Mouse (Mus musculus) cerebellum, adult 8-10 months (tissue): ENCODE measurements around the gene Tmem14c.
A peak's percentile ranks its signal among the peaks of the same experiment; 100 is the strongest.
"Not testable (repeated sequence)": the region's sequence is repeated elsewhere in the genome, so short reads cannot be mapped to it uniquely, and the experiment has no call there.

Experiments
- DNase-seq: peaks from one replicate; pipeline ENCODE4 v3.0.0; 2022

Gene Tmem14c

DNA sequence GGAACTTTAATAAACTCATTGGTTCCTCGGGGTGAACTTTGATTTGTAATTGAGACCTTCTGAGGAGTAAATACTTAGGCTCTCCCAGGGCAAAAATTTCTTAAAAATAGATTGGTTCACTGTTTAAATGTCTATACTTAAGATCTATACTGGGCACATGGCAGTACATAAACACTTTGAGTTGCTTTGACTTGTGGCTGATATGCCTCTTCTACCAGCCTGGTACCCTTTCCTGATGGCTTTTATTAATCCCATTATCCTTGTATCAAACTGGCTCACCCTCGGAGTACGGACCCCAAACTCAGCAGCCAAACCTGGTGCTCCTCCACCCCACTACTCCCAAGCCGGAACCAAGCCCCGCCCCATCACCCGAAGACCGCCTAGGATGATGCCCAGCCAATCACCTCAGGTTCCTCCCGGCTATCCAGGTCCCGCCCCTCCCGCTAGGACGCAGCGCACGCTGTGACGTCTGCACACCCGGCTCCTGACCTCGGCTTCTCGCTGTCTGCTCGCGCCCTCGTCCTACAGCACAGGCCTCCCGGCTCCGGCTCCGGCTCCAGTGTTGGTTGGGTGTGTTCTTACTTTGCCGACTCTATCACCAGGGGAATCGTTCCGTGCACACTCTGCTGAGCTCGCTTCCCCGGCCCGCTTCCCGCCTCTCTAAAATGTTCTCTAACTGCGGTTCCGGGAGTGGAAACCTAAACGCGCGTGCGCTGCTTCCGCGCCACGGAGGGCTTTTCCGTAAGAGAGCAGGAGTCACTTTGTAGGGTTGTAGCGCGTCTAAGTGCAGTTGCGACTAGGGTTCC is at the start of gene Tmem14c:
TSS of gene Tmem14c (plus strand) at position 464 of the 806 bp plus-strand sequence.
- DNase-seq: peak; percentile 91

DNA sequence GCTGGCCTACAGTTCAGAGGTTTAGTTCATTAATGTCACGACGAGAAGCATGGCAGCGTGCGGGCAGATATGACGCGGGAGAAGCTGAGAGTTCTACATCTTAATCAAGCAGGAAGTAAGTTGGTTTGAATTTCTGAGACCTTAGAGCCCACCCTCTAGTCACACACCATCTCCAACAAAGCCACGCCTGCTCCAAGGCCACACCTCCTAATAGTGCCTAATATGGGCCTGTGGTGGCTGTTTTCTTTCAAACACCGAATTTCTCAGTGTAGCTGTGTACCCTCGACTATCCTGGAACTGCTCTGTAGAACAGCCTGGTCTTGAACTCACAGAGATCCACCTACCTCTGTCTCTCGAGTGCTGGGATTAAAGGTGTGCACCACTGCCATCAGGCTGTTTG is 48.5 kb upstream of the Tmem14c start:
- no peak for DNase-seq

DNA sequence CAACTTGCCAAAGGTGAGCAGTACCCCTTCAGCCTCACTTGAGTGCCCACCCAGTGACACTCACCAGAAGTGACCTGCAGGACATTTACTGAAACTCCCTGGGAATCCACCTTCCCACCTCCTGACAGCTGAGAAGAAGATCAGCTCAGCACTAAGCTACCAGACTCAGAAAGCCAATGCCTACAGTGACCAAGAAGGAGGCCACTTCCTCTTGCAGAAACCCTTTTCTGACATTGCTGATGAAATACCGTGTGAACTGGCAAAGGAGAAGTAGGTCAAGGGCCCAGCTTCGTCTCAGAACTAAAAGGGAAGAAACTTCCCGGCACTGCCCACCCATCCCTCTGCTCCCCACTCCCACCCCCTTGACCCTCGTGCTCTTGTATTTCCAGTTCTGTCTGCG is 47.5 kb upstream of the Tmem14c start:
- no peak for DNase-seq

DNA sequence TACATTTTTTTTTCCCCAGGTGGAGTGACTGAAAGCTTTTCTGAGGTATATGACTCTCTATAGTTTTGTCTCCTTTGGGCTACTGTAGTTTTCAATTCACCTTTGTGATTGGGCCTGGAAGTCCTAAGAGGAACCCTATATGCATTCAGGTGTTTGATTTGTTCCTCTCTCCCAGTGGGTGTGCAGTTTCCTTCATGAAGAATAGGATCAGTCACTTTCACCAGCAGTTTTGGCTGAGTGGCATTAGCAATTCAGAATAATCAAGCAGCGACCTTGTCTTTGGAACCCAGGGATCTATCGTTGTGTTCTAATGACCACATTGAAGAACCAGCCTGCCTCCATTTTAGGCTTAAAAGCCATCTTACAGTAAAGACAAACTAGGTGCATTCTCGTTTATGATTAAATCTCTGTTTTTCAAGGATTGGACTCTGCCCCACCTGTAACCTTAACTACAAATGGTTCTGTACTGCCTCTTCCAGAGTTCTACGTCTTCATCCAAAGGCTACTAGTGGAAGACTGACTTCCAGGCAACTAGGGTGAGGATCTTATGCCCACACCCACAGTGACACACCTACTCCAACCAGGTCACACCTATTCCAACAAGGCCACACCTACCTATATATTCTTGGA is 46.2 kb upstream of the Tmem14c start:
- DNase-seq: no peak

DNA sequence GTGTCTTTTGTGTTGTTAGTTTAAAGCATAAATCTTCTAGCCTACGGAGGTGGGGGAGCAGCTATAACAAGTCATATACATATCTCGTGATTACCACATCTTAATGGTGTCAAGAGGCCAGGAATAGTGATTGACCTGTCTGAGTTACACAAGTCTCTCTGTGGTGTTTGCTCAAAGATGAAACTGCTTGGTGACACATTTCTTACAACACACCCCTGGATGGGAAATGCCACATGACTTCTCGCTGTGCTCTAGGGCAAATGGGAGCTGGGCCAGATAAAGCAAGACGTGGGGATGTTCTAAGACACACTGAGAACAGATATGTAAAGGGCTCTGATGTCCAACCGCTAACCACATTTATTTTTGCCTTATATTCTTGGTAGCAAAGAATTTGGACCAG is 44.8 kb upstream of the Tmem14c start:
- no peak for DNase-seq

DNA sequence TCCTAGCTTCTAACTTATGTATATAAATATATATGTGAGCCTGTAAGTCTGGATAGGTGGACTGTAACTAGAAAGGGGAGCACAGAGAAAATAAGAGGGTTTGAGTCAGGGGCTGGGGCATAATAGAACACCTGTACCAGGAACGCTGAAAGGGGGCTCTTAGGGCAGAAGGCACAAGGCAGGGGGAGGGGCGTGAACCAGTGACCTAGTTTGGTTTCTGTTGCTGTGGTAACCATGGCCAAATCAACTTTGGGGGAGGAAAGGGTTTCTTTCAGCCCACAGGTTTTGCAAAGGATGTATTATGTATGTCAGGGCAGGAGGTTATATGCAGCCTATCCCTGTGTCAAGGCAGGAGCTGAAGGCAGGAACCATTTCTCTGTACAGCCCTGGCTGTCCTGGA is 44.3 kb upstream of the Tmem14c start:
- DNase-seq: no peak

DNA sequence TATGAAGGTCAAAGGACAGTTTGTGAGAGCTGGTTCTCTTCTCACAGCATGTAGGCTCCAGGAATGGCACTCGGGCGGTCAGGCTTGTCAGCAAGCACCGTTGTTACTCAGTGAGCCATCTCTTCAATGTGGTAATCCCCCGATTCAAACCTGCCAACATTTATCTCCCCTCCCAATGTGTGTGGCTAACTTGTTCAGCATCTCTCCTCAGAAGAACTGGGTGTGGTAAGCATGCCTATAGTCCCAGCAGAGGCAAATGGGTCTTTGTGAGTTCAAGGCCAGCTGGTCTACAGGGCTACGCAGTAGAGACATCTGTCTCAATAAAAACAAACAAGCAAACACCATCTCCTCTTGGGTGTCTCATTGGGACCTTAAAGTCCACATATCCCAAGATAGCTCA is 43.1 kb upstream of the Tmem14c start:
- no peak for DNase-seq

DNA sequence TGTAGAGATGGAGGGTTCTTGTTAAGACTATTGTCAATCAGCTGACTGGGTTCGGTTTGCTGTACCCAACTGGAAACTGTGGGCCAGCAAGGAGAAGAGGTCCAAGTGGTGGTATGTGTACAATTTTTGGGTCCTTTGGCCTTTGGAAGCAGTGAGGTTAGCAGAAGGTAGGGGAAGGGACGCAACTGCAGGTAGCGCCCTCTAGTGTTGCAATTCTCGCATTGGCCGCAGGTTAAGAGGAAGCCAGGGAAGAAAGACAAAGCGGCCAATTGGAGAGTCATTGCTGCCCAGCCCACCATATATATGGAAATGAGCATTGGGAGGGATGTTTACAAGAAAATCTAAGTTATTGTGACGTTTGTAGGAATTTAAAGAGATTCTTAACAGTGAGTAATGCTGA is 38.5 kb upstream of the Tmem14c start:
- no peak for DNase-seq

DNA sequence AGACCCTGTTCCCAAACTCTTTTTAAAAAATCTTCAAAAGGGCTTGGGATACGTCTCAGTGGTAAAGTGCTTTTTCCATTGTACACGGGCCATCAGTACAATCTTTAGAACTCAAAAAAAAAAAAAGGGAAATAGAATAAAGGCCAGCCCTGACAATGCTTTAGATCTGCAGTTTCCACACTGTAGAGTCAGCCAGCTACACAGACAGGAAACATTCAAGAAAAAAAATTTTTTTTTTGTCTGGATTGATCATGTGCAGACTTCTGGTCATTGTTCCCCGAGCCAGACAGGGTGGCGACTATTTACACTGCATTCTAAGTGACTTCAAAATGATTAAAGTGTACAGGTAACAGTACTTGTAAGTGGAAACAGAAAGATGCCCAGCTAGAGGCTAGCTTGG is 37.4 kb upstream of the Tmem14c start:
- DNase-seq: no peak

DNA sequence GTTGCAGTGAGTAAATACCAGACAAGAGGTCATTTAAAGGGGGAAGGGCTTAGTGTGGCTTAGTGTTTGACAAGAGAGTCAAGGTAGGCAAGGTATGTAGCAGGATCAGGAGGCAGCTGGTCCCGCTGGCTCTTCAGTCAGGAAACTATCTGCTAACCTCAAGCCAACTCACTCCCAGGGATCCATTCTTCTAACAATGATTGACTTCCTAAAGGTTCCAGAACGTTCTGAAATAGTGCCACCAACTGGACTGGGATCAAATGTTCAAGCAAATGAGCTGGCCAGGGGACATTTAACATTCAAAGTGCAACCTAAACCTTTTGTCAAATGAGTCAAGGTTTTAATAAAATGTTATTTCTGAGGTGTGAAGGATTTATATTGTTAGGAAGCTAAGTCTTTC is 36.8 kb upstream of the Tmem14c start:
- DNase-seq: no peak

DNA sequence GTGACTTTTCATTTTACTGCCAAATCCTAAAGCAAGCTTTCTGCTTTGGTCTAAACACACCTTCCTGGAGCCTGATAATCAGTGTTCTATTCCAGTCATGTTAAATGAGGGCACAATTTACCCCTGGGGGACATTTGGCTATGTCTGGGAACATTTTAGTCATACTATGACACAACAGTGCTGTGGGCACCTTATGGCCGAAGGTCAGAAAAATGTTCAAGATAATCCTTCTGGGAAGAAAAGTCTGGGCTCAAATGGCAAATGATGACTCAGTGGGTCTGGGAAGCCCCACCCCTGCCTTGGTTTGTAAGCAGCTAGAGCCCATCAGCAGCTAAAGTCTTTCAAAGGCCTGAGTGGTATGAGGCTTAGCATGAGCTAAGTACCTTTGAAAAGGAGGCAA is 33.3 kb upstream of the Tmem14c start:
- DNase-seq: no peak

DNA sequence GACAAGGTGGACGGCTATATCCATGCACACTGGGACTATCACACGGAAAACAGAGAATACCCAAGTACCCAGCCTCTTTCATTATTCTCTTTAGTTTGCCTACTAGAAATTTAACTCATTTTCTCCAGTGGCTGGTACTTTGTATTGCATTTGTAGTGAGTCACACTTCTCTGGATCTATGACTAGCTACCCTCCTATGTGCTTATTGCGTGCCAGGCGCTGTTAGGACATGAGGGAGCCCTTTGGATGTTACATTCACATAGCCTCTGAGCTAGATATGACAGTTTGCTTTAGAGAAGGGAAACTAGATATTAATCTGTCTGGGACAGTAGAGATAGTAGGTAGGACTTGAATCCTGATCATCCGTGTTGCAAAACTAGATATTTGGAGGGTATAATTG is 30.0 kb upstream of the Tmem14c start:
- no peak for DNase-seq

DNA sequence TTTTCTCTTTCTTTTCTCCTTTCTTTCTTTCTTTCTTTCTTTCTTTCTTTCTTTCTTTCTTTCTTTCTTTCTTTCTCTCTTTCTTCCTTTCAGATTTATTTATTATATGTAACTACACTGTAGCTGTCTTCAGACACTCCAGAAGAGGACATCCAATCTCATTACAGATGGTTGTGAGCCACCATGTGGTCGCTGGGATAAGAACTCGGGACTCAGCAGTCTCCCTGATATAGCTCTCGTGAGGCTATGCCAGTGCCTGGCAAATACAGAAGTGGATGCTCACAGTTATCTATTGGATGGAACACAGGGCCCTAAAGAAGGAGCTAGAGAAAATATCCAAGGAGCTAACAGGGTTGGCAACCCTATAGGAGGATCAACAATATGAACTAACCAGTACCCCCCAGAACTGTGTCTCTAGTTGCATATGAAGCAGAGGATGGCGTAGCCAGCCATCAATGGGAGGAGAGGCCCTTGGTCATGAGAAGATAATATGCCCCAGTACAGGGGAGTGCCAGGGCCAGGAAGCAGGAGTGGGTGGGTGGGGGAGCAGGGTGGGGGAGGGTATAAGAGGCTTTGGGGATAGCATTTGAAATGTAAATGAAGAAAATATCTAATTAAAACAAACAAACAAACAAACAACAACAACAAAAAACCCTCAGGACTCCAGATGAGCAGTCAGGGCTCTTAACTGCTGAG is 28.3 kb upstream of the Tmem14c start:
- not testable (repeated sequence) for DNase-seq

DNA sequence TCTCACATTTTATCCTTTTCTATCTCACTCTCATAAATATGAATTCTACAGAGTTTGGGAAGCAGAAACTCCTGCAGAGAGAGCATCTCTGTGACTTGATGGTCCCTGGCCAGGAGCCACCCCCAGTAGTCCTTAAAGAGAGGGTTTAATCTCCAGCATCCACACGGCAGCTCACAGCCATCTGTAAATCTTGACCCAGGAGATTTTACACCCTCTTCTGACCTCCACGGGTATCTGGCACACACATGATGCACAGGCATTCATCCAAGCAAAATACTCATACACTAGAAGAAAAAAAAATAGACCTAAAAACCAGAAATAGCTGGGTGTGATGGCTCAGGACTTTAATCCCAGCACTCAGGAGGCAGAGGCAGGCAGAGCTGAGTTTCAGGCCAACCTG is 27.7 kb upstream of the Tmem14c start:
- no peak for DNase-seq

DNA sequence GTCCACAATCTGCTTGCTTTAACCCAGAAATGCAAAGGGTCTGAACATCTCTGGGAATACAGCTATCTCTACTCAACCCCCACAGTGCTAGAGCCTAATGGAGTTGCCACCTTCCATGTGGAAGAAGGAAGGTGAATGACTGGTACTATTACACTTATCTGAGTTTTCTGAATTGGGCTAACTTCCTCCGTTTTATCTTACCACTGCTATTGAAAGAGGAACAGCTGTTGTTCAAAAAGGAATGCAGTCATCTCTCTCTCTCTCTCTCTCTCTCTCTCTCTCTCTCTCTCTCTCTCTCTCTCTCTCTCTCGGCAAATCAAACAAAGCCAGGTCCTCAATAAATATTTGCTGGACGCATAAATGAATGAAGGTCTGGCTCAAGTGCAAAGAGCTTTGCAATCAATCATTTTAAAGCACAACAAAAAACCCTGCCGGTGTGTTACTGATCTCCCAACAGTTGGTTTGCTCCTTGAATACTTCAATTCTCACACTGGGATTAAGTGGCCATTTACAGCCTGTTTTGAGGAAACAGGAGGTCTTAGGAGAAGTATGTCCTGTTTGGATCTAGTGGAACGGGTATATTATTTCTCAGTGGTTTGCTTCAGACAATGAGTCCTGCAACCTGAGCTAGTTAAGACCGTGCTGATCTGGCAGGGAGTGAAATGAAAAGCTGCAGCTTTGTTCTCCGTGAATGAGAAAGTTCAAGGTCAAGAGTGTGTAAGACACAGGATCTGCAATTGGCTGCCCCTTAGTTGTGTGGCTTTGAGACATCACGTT is 21.4 kb upstream of the Tmem14c start:
- DNase-seq: no peak

DNA sequence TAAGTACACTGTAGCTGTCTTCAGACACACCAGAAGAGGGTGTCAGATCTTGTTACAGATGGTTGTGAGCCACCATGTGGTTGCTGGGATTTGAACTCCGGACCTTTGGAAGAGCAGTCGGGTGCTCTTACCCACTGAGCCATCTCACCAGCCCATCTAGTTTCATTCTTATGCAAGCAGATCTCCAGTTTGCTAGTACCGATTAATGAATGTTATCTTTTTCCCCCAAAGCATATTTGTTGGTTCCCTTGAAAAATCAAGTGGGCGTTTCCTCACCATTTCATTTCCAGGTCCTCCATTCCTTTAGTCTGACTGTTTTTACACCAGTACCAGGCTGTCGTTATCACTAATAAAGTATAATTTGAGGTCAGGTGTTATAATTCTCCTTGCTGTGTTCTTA is 17.6 kb upstream of the Tmem14c start:
- DNase-seq: not testable (repeated sequence)

DNA sequence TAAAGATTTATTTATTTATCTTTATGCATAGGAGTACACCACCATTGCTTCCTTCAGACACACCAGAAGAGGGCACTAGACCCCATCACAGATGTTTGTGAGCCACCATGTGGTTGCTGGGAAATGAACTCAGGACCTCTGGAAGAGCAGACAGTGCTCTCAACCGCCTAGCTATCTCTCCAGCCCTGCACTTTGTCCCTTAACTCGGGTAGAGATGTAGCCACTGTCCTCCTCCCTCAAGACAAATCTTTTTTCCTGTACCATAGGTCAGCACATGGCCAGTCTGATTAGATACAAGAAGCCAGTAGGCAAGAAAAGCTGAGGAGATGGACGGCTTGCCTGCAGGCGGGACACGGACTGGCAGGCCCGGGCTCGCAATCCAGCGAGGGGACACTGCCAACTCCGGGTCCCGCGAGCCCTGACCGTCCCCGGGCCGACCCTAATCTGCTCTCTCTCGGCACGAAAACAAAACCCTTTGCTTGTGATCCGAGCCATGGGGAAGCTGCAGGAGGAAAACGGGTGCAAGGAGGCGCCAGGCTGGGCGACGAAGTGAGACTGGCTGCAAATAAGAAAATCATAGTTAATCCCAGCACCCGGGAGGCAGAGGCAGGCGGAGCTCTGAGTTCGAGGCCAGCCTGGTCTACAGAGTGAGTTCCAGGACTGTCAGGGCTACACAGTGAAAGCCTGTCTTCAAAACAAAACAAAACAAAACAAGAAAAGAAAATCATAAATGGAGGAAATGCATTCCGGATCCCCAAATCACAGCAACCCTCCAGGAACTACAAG is 15.8 kb upstream of the Tmem14c start:
- DNase-seq: peak; percentile 16

DNA sequence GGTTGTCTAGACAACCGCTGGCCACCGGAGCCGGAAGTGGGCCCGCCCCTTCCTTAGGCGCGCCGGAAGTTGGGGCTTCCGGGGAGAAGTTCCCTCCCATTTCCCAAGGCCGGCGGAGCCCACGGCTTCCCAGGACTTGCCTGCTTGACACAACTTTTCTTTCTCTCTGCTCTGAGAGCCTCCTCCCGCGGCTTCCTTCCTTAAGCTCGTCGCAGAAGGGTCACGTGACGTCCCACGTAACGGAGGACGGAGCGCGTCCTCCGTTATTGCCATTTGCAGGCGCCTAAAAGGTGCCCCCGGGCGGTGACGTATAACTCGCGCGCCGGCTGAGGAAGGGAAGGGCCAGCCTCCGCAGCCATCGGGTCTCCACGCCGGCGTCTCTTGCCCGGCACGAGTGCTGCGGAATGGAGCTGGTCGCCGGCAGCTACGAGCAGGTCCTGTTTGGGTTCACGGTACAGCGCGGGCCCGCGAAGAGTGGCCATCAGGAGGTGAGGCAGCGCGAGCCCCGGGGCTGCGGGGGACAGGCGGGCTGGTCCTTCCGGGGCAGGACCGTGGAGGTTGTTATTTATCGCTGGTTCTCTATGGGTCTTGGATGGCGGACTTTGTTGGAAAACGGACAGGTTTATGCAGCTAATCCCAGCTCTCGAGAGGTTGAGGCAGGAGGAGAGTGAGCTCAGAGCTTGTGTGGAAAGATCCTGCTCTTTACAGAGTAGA is 15.0 kb upstream of the Tmem14c start, which contains the start of gene Pak1ip1:
TSS of gene Pak1ip1 (plus strand) at position 98 of the 714 bp plus-strand sequence.
- peak; percentile 93 for DNase-seq

DNA sequence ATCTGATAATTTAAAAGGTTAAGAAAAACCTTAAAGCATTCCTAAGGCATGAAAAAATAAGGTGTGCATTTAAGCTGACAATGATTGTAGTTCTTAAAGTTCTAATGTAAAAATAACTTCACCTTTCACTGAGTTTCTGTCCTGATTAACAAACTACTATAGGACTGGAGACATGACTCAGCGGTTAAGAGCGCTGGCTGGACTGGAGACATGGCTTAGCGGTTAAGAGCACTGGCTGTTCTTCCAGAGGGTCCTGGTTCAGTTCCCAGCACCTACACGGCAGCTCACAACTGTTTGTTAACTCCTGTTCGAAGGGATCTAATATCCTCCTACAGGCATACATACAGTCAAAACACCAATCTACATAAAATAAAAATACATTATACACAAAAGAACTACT is 14.1 kb upstream of the Tmem14c start:
- no peak for DNase-seq

DNA sequence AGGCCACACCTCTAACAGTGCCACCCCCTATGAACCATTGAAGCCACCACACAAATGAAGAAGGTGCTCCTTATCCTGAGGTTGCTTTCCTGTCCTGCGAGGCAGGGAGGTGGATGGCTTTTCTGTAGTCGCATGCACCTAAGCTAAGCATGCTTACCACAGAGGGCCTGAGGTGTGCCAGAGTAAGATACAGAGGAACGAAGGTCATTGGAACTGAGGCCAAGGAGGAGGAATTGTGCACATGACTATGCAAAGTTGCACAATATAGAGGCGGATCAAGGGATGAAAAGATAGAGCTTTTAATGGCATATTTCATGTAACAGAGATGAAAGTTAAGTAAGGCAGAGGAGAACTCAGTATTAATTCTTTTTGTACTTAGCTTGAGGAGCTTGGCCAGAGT is 9.8 kb upstream of the Tmem14c start:
- DNase-seq: no peak

DNA sequence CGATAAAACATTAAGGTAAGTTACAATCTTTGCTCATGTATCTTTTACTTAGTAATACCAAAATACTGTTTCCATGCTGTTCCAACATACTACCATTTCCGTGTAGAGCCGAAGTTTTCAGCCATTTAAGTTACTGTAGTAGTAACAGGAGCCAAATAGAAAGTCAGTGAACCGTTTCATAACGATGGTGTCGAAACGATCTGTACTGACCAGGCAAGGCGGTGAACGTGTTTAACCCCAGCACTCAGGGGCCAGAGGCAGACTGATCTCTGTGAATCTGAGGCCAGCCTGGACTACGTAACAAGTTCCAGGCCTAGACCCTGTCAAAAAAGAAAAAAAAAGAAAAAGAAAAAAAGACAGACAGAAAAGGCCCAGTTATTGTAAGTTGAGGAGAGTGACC is 7.8 kb upstream of the Tmem14c start:
- DNase-seq: no peak

DNA sequence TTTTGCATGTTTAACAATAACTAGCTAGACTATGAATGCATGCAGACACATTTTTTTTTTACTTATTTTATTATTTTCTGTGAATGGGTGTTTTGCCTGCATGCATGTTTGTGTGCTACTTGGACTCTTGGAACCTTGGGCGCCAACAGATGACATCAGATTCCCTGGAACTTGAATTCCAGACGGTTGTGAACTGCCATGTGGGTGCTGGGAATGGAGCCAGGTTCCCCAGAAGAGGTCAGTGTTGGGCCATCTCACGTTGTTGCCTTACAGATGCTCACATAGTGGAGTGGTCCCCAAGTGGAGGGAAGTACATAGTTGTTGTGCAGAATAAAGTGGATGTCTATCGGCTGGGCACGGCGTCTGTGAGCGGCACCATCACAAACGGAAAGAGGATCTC is 7.1 kb upstream of the Tmem14c start:
- DNase-seq: no peak
